Mouse (Mus musculus): ENCODE measurements around the gene Recql. TPM values are rescaled to one million over a fixed set of nuclear protein-coding genes. Genes with fewer than 3 reads are reported as not detected.
A peak's percentile ranks its signal among the peaks of the same experiment; 100 is the strongest.

The Recql gene
- polyA plus RNA-seq, 1 experiment from 2014 or later = 31.8 TPM

DNA sequence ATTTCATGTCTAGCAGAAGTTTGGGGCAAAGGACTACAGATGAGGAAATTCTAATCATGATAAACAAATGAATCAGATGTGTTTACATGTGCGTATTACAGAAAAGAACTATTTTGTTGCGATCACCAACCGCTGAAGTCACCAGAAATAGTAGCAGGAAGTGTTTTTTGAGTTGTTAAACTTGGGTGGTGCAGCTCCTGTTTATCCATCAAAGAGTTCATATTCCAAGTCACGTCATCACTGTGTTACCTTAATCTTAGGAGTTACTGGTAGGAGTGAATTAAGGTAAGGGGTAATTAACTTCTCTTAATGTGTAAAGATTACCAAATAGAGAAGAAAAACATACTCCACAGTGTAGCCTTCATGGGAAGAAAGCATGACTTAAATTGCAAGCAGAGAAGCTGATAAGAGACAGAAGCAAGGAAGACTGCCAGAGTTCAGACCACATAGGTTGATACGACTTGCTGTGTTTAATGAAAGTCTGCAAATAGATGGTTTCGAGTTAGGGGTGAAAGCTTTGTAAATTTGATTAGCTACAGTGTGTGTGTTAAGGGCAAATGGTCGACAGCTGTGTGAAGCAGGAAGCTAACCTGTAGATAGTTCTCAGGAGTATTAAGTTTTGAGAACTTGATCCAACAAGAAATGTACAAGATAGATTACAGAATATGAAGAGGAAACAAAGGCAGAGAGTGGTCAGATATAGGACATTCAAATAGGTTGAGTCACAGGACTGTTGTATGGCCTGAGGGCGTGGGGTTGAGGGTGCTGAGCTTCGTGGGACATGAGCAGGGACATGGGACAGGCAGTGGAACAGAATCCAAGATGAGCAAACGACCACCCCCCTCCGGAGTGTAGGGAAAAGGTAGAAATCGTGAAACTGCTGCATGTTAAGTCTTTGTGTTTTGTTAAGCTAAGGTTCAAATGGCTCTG is 40.4 kb downstream of the Recql start:
- 65% methylated on average over 12 of the region's 12 CpGs for WGBS
- Histone ChIP-seq H3K4me1 (replicated peaks; ENCODE audit: control insufficient read depth, insufficient read depth, low read length) (peaks cover 8% of the 10 kb centered on the region), H3K27me3 (replicated peaks; ENCODE audit: control insufficient read depth, insufficient read depth, low read length) (no peaks in the 10 kb centered on the region), H3K36me3 (ENCODE audit: control insufficient read depth, insufficient read depth) (peaks cover 16% of the 10 kb centered on the region), H3K9ac (replicated peaks; ENCODE audit: low read depth, low read length) (peak overlapping the region; percentile 77), H3K4me3 (replicated peaks; ENCODE audit: low read length) (peak overlapping the region; percentile 88), H3K4me2 (ENCODE audit: low read length) (peak overlapping the region; percentile 68), H3K9me3 (ENCODE audit: control insufficient read depth, low read length) (no peaks in the 10 kb centered on the region), H3K27ac (ENCODE audit: low read length) (no peak overlapping the region)
- no peak for ATAC-seq

DNA sequence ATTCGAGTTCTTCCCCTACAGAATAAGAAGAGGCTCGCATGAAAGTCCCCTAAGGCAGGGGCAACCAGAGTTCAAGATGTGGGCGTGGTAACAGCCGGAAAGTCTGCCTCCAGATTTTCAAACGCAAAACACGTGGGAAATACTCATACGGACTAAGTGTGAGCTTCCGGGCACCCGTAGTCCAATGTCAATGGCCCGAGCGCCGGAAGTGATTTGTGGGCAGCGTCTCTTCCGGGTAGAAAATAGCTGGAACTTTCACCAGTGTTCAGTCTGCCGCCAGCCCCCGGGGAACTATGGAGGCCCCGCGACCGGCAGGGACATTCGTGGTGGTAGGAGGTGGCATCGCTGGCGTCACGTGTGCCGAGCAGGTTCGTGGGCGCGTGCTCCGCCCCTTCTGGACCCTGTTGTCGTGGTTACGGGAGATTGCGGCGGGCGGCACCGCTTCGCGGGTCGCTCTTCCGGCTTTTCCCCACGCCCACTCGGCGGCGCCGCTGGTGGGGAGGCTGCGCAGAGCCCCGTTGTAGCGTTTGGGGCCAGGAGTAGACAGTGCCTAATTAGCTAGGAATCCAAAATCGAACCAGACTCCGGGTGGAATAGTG is 41.3 kb downstream of the Recql start, which contains the start of gene Pyroxd1:
Gene Pyroxd1, plus strand, starts transcription at position 215 of the 599 bp plus-strand sequence.
- Histone ChIP-seq H3K9me3 (ENCODE audit: control insufficient read depth, low read length) (no peaks in the 10 kb centered on the region), H3K27me3 (replicated peaks; ENCODE audit: control insufficient read depth, insufficient read depth, low read length) (no peaks in the 10 kb centered on the region), H3K4me2 (ENCODE audit: low read length) (peak within 1 kb of the TSS; percentile 68), H3K4me3 (replicated peaks; ENCODE audit: low read length) (peak within 1 kb of the TSS; percentile 88), H3K9ac (replicated peaks; ENCODE audit: low read depth, low read length) (peak within 1 kb of the TSS; percentile 77), H3K27ac (ENCODE audit: low read length) (peak within 1 kb of the TSS; percentile 90), H3K4me1 (replicated peaks; ENCODE audit: control insufficient read depth, insufficient read depth, low read length) (peaks cover 8% of the 10 kb centered on the region), H3K36me3 (ENCODE audit: control insufficient read depth, insufficient read depth) (peaks cover 8% of the 10 kb centered on the region; the same call in 1 of the 2 replicates)
- under 1% methylated on average over 48 of the region's 48 CpGs for WGBS
- ATAC-seq = peak; percentile 96

DNA sequence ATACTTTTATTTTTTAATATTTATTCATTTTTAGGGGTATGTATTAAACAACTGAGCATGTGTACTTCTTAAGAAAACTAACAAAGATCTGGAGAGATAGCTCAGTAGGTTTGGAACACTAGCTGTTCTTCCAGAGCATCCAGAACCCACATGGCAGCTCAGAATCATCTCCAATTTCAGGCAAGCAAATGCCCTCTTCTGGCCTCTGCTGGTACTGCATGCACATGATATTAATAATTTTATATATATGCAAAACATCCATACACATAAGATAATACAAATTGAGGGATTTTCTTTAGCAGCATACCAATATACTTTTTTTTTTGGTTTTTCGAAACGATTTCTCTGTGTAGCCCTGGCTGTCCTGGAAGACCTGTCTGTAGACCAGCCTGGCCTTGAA is 43.3 kb downstream of the Recql start:
- ATAC-seq = no peak
- 60% methylated on average over 2 of the region's 2 CpGs for WGBS

DNA sequence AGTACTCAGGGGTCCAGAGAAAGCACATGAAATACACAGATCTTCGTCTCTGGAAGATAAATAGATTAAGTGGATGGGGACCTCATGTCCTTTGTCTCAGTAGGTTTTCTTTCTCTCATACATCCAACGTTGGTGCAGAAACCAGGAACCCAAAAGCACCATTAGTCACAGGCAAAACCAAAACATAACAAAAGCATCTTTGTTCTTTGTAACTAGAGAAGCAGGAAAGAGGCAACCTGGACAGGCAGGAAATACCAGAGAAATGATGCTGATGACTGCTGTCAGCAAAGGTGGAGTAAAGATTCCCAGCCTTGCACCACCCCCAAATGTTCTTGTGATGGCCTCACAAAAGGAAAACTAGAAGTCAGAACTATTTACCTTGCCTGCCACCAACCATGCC is 47.3 kb downstream of the Recql start:
- Histone ChIP-seq H3K4me1 (replicated peaks; ENCODE audit: control insufficient read depth, insufficient read depth, low read length) (no peaks in the 10 kb centered on the region), H3K4me2 (ENCODE audit: low read length) (no peak overlapping the region), H3K9me3 (ENCODE audit: control insufficient read depth, low read length) (no peaks in the 10 kb centered on the region), H3K4me3 (replicated peaks; ENCODE audit: low read length) (no peak overlapping the region), H3K27me3 (replicated peaks; ENCODE audit: control insufficient read depth, insufficient read depth, low read length) (no peaks in the 10 kb centered on the region), H3K27ac (ENCODE audit: low read length) (no peak overlapping the region), H3K9ac (replicated peaks; ENCODE audit: low read depth, low read length) (no peak overlapping the region), H3K36me3 (ENCODE audit: control insufficient read depth, insufficient read depth) (no peaks in the 10 kb centered on the region)
- 55% methylated on average over 2 of the region's 2 CpGs for WGBS
- ATAC-seq = no peak

More for the DNA sequence above, 43.3 kb downstream of the Recql start:
- H3K36me3 ChIP-seq (ENCODE audit: control insufficient read depth, insufficient read depth) = no peaks in the 10 kb centered on the region
- no peak overlapping the region for H3K9ac ChIP-seq (replicated peaks; ENCODE audit: low read depth, low read length)
- H3K4me2 ChIP-seq (ENCODE audit: low read length) = no peak overlapping the region
- no peaks in the 10 kb centered on the region for H3K27me3 ChIP-seq (replicated peaks; ENCODE audit: control insufficient read depth, insufficient read depth, low read length)
- H3K27ac ChIP-seq (ENCODE audit: low read length) = no peak overlapping the region
- no peak overlapping the region for H3K4me3 ChIP-seq (replicated peaks; ENCODE audit: low read length)
- H3K4me1 ChIP-seq (replicated peaks; ENCODE audit: control insufficient read depth, insufficient read depth, low read length) = peaks cover 8% of the 10 kb centered on the region
- H3K9me3 ChIP-seq (ENCODE audit: control insufficient read depth, low read length) = no peaks in the 10 kb centered on the region

DNA sequence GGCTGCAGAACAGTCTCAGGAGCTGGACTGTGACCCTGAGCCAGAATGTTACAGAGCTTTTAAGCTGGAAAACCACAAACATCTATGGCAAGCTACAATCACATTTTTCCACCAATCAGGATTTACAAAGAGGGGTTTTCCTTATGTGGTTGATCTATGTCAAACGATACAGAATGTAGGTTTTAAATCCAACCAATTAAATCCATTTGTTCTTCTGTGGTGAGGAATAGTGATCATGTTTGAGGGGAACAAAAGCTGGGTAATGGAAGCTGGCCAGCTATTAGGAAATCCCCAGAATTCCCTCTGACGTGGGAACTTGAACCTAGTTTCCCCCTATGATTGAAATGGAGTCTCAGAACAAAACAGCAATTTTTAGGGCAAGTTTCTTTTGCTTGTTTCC is 47.9 kb downstream of the Recql start:
- Histone ChIP-seq H3K9me3 (ENCODE audit: control insufficient read depth, low read length) (no peaks in the 10 kb centered on the region), H3K36me3 (ENCODE audit: control insufficient read depth, insufficient read depth) (no peaks in the 10 kb centered on the region), H3K4me1 (replicated peaks; ENCODE audit: control insufficient read depth, insufficient read depth, low read length) (no peaks in the 10 kb centered on the region), H3K4me2 (ENCODE audit: low read length) (no peak overlapping the region), H3K9ac (replicated peaks; ENCODE audit: low read depth, low read length) (no peak overlapping the region), H3K27ac (ENCODE audit: low read length) (no peak overlapping the region), H3K4me3 (replicated peaks; ENCODE audit: low read length) (no peak overlapping the region), H3K27me3 (replicated peaks; ENCODE audit: control insufficient read depth, insufficient read depth, low read length) (no peaks in the 10 kb centered on the region)
- WGBS = 49% methylated on average over 2 of the region's 2 CpGs
- no peak for ATAC-seq

DNA sequence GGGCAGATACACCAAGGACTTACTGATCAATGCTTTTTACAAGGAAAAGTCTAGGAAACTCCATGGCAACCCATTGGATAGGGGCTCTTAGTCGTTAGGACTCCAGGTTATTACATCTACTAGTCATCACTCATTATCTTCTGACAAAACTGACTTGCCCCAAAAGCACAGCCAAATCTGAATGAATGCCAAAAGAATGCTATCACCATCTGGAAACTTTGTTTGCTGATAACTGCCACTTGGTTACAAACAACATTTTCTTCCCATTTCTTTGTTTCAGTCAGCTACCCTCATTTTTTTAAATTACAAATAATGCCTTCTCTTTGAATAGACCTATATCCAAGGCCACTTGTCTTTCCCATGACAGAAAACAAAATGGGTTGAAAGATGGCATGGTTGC is 57.7 kb downstream of the Recql start:
- no peak overlapping the region for H3K9ac ChIP-seq (replicated peaks; ENCODE audit: low read depth, low read length)
- H3K4me1 ChIP-seq (replicated peaks; ENCODE audit: control insufficient read depth, insufficient read depth, low read length) = no peaks in the 10 kb centered on the region
- no peaks in the 10 kb centered on the region for H3K36me3 ChIP-seq (ENCODE audit: control insufficient read depth, insufficient read depth)
- no peak overlapping the region for H3K27ac ChIP-seq (ENCODE audit: low read length)
- WGBS = 43% methylated on average over 1 of the region's 1 CpGs
- H3K4me2 ChIP-seq (ENCODE audit: low read length) = no peak overlapping the region
- H3K27me3 ChIP-seq (replicated peaks; ENCODE audit: control insufficient read depth, insufficient read depth, low read length) = no peaks in the 10 kb centered on the region
- H3K4me3 ChIP-seq (replicated peaks; ENCODE audit: low read length) = no peak overlapping the region
- no peak for ATAC-seq
- H3K9me3 ChIP-seq (ENCODE audit: control insufficient read depth, low read length) = no peaks in the 10 kb centered on the region

DNA sequence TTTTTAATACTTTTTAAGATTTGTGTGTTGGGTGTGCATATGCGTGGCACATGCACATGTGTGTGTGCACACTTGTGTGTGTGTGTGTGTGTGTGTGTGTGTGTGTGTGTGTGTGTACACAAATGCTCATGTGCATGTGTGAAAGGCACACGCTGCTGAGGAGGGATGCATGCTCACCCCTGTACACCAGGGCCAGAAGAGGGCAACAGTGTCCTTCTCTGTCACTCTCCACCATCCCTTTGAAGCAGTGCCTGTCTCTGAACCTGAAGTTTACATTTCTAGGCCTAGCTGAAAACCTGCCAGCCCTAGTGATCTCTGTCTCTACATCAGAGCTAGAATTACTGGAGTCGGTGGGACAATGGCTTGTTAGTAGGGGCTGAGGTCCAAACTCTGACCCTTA is 60.3 kb downstream of the Recql start:
- WGBS = 85% methylated on average over 3 of the region's 3 CpGs
- no peak overlapping the region for H3K27ac ChIP-seq (ENCODE audit: low read length)
- H3K4me1 ChIP-seq (replicated peaks; ENCODE audit: control insufficient read depth, insufficient read depth, low read length) = no peaks in the 10 kb centered on the region
- no peak overlapping the region for H3K4me3 ChIP-seq (replicated peaks; ENCODE audit: low read length)
- H3K9me3 ChIP-seq (ENCODE audit: control insufficient read depth, low read length) = no peaks in the 10 kb centered on the region
- no peaks in the 10 kb centered on the region for H3K36me3 ChIP-seq (ENCODE audit: control insufficient read depth, insufficient read depth)
- no peak overlapping the region for H3K9ac ChIP-seq (replicated peaks; ENCODE audit: low read depth, low read length)
- no peak for ATAC-seq
- H3K27me3 ChIP-seq (replicated peaks; ENCODE audit: control insufficient read depth, insufficient read depth, low read length) = no peaks in the 10 kb centered on the region
- H3K4me2 ChIP-seq (ENCODE audit: low read length) = no peak overlapping the region

DNA sequence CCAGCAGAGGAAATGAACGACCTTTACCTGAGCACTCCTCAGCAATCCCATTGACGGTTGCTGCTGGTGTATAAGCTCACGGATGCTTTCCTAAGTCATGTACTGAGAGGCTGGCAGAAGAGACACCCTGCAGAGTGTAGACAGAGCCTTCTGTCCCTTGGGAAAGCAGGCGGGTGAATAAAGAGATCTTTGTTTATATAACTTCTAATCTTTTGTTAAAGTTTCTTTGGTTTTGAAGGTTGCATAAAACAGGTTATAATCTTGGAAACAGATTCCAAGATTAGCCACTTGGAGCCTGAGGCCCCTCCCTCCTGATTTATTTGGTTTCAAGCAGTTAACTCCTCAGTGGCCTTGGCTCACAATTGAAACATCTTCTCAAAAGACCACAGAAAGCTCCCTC is 64.0 kb downstream of the Recql start, which contains the start of gene Slco1a5:
Gene Slco1a5, minus strand, starts transcription at position 101 of the 400 bp plus-strand sequence.
- Histone ChIP-seq H3K4me1 (replicated peaks; ENCODE audit: control insufficient read depth, insufficient read depth, low read length) (no peaks in the 10 kb centered on the region), H3K36me3 (ENCODE audit: control insufficient read depth, insufficient read depth) (no peaks in the 10 kb centered on the region), H3K4me3 (replicated peaks; ENCODE audit: low read length) (no peak within 1 kb of the TSS), H3K27me3 (replicated peaks; ENCODE audit: control insufficient read depth, insufficient read depth, low read length) (no peaks in the 10 kb centered on the region), H3K4me2 (ENCODE audit: low read length) (no peak within 1 kb of the TSS), H3K27ac (ENCODE audit: low read length) (no peak within 1 kb of the TSS), H3K9me3 (ENCODE audit: control insufficient read depth, low read length) (no peaks in the 10 kb centered on the region), H3K9ac (replicated peaks; ENCODE audit: low read depth, low read length) (no peak within 1 kb of the TSS)
- WGBS = 5% methylated on average over 4 of the region's 4 CpGs
- no peak for ATAC-seq

DNA sequence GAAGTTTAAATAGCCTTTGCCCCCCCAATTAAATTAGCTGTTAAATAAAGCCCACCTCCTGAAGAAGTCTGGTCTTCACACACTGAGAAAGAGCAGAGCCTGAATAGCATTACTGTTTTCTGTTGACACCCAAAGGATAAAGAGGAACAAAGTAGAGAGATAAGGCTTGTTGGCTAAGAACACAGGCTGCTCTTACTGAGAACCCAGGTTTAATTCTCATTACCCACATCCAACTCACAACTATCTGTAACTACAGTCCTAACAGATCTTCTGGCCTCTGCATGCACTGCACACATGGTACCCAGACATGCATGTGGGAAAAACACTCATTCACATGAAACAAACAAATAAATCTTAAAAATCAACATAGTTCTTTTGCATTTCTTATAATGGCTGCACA is 69.8 kb downstream of the Recql start:
- Histone ChIP-seq H3K9ac (replicated peaks; ENCODE audit: low read depth, low read length) (no peak overlapping the region), H3K27ac (ENCODE audit: low read length) (no peak overlapping the region), H3K4me1 (replicated peaks; ENCODE audit: control insufficient read depth, insufficient read depth, low read length) (no peaks in the 10 kb centered on the region), H3K4me3 (replicated peaks; ENCODE audit: low read length) (no peak overlapping the region), H3K4me2 (ENCODE audit: low read length) (no peak overlapping the region), H3K36me3 (ENCODE audit: control insufficient read depth, insufficient read depth) (no peaks in the 10 kb centered on the region), H3K9me3 (ENCODE audit: control insufficient read depth, low read length) (no peaks in the 10 kb centered on the region), H3K27me3 (replicated peaks; ENCODE audit: control insufficient read depth, insufficient read depth, low read length) (no peaks in the 10 kb centered on the region)
- ATAC-seq = no peak

Data from forebrain, embryonic 16.5 days (tissue).